Mouse (Mus musculus) spleen, embryonic (tissue): ENCODE data around the gene Map9.
"Not testable (repeated sequence)": the region's sequence is repeated elsewhere in the genome, so short reads cannot be mapped to it uniquely, and the experiment has no call there.

ENCODE experiments used
- CTCF ChIA-PET: fragments of 350-600 bp; sonication (Branson Sonifier 250); formaldehyde crosslinking; loops from one replicate; lab custom pipeline; 2022; lab: Charles Lee

Map9 gene

DNA sequence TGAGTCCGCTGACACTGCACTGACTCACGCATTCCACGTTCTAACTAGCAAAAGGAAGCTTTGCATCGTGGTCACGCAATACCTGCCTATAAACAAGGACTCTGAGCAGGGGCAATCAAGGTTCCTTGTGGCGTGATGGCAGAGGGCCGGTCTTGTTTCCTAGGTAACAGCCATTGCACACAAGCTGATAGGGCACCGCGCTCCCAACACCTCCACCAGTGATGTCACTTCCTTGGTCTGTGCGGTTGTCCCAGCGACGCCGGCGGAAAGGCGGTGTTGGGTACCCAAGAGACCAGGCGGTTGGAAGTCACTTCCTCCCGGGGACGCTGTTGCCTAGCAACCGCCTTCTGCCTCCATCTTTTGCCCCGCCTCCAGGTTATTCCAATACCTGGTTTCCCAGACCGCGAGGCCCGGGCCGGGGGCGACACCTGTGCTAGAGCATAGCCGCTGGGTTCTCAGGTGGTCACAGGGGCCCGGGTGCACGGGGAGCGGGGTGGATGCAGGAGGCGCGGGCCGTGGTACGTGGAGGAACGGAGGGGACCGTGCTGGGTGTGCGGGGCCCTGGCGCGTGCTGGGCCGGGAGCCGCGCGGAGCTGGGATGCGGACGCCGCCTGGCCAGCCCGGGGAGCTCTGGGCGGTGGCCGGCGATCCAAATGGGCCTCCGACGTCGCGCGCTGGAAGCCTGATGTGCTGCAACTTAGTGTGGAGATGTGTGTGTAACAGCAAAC lies at the start of gene Map9:
Gene Map9, plus strand, starts transcription at position 248 of the 728 bp plus-strand sequence.
- CTCF ChIA-PET = no interaction called here

- CTCF ChIA-PET = no interaction called here
Measured at GRCm38 (mm10) chr3:82315728-82316127, 42.1 kb upstream of the Map9 start.

DNA sequence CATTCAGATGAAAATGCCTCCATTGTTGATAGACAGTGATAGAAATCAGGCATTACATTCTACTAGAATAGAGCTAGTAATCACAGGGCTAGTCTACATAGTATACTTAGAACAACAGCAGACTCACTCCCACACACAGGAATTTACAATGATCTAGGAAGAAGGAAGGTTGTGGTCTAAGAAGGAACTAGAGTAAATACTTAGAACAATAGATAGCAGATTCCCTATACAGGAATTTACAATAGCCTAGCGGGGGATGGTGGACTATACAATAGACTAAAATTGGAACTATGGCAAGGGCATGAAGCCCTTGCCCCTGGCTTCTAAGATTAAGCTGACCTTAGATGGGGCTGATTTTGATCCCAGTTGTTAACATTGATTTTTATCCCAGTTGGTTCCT lies 31.1 kb upstream of the Map9 start:
- CTCF ChIA-PET = not testable (repeated sequence)

DNA sequence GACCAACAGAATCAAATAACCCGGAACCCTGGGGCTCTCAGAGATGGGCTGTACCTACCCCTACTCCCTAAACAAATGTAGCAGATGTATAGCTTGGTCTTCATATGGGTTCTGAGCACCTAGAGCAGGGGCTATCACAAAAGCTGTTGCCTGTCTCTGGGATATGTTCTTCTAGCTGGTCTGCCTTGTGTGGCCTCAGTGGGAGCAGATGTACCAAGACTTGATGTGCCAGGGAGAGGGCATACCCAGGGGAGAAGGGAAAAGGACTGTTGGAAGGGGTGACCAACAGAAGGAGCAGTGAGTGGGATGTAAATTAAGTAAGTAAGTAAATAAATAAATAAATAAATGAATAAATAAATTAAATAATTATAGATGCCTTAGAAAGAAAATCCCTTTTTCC lies 25.8 kb upstream of the Map9 start:
- CTCF ChIA-PET = no interaction called here

DNA sequence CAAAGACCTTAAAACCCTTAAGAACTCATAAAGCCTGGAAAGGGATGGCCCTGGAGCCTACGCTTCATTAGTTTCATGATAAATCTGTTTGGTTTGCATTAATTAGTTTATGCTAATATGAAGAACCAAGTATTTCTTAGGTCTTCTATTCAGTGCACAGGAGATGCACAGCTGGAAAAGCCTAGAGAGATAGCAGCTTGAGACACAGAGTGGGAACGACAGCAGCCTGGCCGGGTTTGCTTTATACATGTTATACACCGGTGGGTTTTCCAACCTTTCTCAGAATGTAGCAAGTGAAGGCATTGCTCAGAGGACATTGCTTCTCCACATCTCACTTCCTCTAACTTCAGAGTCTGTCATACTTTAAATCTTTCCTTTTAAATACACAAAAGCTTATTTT lies 25.3 kb upstream of the Map9 start:
- CTCF ChIA-PET = no interaction called here

DNA sequence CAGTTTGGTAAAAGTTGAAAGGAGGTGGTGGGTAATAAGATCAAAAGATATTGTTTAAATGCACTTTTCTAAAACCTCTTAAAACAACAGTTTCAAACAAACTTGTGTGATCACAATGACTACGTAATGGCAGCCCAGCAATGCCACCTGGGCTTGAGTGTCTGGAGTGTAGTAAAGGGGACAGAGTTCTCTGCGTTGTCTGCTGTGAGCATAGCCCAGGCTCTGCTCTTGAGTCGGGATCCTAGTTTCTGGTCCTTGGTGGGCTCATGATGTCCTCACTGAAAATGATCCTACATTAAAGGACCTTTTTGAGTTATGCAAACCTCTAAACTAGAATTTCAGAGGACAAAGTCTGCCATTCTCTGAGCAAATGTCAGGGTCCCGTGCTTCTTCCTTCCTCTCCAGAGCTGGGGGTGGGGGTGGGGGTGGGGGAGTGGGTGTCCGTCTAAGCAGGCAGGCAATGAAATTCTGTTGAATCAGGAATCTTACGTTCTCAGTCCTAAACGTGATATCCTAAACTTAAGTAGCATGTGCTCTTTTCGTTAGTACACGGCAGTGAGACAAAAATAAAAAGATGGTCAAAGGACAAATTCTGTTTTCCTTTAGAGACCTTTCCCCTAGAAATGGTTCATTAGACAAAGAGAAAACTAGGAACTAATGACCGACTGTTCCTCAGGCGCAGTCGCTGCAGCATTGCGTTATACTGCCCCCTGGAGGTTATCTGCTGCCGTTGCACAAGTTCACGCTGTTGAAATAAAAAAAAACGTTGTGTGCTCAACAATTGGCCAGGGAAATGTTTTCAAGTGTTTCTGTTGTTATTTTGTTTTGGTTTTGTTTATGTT lies 24.5 kb upstream of the Map9 start:
- CTCF ChIA-PET = no interaction called here

- CTCF ChIA-PET = no interaction called here
Measured at GRCm38 (mm10) chr3:82340111-82340510, 17.7 kb upstream of the Map9 start.

- CTCF ChIA-PET = no interaction called here
Measured at GRCm38 (mm10) chr3:82348277-82348860, 9.5 kb upstream of the Map9 start.

DNA sequence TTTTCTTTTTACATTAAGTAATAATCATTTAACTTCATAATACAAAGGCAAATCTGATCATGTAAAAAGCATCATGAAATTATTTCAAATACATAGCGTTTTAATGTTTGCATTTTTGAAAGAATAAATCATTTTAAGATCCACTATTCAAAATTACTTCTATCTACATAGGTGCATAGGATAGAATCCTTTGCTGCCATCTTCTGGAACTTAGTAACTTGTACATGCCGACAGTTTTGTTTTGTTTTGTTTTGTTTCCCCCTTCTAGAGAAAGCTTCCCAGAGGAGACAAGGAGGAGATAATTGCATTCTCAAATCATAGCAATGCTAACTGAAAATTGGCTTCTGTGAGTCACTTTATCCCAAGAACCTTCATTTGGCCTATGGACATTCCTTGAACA lies 7.5 kb upstream of the Map9 start:
- CTCF ChIA-PET = no interaction called here

GRCm38 (mm10) chr3:82357340-82357739 lies 504 bp upstream of the Map9 start:
- CTCF ChIA-PET = no interaction called here

DNA sequence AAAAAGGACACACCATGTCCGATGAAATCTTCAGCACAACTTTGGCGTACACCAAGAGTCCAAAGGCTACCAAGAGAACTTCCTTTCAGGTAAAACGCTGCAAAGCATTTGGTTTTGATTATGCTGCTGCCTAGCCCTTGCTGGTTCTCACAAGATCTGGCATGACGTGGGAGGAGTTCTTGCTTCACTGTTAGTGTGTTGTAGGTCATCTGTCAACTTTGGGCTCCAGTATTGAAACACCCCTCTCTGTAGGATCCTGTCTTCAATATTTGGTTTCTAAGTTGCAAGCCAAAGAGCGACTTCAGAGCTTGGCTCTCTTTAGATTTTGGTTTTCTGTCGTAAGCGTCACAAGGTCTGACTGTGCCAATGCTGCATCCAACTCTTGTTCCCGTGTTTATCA lies 1.2 kb downstream of the Map9 start:
- CTCF ChIA-PET = no interaction called here

GRCm38 (mm10) chr3:82362452-82362851 lies 4.6 kb downstream of the Map9 start:
- CTCF ChIA-PET = interaction anchor here (0.6 kb wide), 1 partner anchor 10 kb away, joined by 3 read pairs; no protein-coding TSS in a partner anchor

DNA sequence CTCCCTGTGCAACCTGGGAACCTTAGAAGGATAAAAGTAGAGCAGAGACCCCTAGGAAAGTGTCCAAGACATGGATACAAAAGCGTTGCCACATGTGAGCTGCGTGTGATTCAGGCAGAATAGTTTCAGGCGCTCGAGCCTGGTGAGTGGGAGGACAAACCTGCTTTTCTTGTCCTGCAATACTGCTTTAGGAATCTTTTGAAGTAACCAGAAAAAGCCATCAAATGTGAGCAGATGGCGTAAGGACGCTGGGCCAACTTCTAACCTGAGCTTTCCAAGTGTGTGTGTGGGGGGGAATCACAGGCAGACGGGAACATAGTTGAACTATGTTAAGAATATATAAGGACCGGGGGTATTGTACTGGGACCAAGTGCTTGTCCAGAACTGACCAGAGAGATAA lies 6.7 kb downstream of the Map9 start:
- CTCF ChIA-PET = no interaction called here

- CTCF ChIA-PET = no interaction called here
Measured at GRCm38 (mm10) chr3:82364988-82365387, 7.1 kb downstream of the Map9 start.

GRCm38 (mm10) chr3:82369063-82369860 lies 11.4 kb downstream of the Map9 start:
- CTCF ChIA-PET = no interaction called here

GRCm38 (mm10) chr3:82370439-82371011 lies 12.7 kb downstream of the Map9 start:
- CTCF ChIA-PET = no interaction called here

GRCm38 (mm10) chr3:82376965-82377364 lies 19.1 kb downstream of the Map9 start:
- CTCF ChIA-PET = no interaction called here

DNA sequence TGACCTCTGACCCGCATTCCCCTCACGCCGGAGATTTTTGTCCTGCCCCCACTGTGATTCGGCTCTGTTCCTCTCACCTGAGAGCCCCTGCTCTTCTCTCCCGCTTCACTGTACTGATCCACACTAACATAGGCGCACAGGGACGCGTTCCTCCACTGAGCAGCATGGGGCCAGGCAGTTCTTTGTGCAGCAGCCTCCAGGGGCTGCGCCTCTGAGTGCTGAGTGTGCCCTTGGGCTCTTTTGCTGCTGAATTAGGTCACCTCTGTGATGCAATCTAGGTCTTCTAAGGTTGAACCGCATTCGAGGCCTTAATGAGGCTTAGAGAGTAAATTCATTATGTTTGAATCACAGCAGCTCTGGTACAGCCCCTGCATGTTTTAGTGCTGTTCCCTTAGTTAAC lies 24.5 kb downstream of the Map9 start:
- CTCF ChIA-PET = no interaction called here

DNA sequence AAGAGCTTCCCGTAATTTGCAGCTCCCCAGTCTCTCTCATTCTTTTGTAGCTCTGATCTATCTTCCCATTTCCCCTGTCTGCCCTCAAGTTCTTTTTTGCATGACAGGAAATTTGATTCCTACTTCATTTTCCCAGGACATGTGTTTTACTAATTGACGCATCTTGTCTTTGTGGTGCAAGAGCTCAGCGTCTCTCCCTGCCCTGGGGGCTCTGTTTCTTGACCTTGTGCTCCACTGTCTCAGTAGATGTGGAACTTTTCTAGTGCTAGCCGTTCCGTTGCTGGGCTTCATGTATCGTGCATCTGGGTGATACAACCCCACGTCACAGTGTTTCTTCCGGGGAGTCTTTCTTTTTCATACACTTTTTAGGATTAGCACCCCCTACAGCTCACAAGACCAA lies 27.2 kb downstream of the Map9 start:
- CTCF ChIA-PET = no interaction called here

GRCm38 (mm10) chr3:82405830-82406229 lies 48.0 kb downstream of the Map9 start:
- CTCF ChIA-PET = no interaction called here

GRCm38 (mm10) chr3:82406336-82406735 lies 48.5 kb downstream of the Map9 start:
- CTCF ChIA-PET = no interaction called here
